Mouse (Mus musculus) olfactory bulb, adult 2 months (tissue): ENCODE measurements around the gene Slc8a2. TPM values are rescaled to one million over a fixed set of nuclear protein-coding genes. Genes with fewer than 3 reads are reported as not detected.

ENCODE experiments used
- H3K27ac ChIP-seq: fragments of 200-500 bp; 2 replicates; pipeline ENCODE4 v1.5.1; 2012; ENCODE audit warnings: low read depth, low read length; ENCODE audit not compliant: insufficient read depth
- H3K4me1 ChIP-seq: fragments of 200-500 bp; 2 replicates; pipeline ENCODE4 v1.6.1; 2012; ENCODE audit warnings: low read length; ENCODE audit not compliant: control insufficient read depth, insufficient read depth
- H3K4me3 ChIP-seq: fragments of 200-500 bp; 2 replicates; pipeline ENCODE4 v1.5.1; 2012; ENCODE audit warnings: mild to moderate bottlenecking, low read depth, low read length, moderate library complexity; ENCODE audit not compliant: insufficient read depth
- CTCF ChIP-seq: fragments of 200-500 bp; IDR thresholded peaks from 2 replicates; pipeline ENCODE4 v1.5.1; 2012; ENCODE audit warnings: low read depth, mild to moderate bottlenecking, low read length, moderate library complexity; ENCODE audit not compliant: insufficient read depth
- POLR2A ChIP-seq: fragments of 200-500 bp; IDR thresholded peaks from 2 replicates; pipeline ENCODE4 v1.6.1; 2012; ENCODE audit warnings: mild to moderate bottlenecking, low read depth, low read length, moderate library complexity; ENCODE audit not compliant: insufficient read depth
- WGBS: fragments of 180-500 bp; shearing (Covaris S2); methylation state at CpG from one replicate; pipeline ENCODE4 v1.1.7; 2018; 5-methylcytosine and 5-hydroxymethylcytosine counted together
- polyA plus RNA-seq: library from polyadenylated mRNA; stranded (reverse); fragments of >200 nt; gene quantifications from 2 replicates; pipeline ENCODE4 v1.2.4, GENCODE M21; 2012; ENCODE audit warnings: low replicate concordance; ENCODE audit not compliant: missing spikeins, insufficient read depth, insufficient read length

The Slc8a2 gene
- polyA plus RNA-seq, 1 experiment = not detected

DNA sequence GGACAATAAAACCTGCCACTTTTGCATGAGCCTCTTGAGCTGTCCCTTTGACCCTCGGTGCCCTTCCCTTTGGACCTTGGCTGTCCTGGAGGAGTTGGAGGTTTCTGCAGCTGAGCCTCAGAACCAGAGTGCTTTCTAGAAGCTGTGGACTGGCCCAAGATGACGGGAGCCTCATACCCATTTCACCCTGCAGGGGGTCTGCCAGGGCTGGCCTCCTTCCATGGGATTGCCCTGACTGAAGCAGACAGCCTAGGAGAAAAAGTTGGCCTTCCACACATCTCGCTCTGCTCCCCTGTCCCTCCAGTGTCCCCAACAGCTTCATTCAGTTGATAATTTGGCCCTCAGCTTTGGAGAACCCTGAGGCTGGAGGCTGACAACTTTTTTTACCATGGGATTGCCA lies 12.5 kb upstream of the Slc8a2 start:
- Histone ChIP-seq H3K4me3 (no peak overlapping the region), H3K4me1 (peaks cover 15% of the 10 kb centered on the region), H3K27ac (no peak overlapping the region)
- TF ChIP-seq POLR2A (no peak), CTCF (no peak)
- 64% methylated on average over 3 of the region's 3 CpGs for WGBS

DNA sequence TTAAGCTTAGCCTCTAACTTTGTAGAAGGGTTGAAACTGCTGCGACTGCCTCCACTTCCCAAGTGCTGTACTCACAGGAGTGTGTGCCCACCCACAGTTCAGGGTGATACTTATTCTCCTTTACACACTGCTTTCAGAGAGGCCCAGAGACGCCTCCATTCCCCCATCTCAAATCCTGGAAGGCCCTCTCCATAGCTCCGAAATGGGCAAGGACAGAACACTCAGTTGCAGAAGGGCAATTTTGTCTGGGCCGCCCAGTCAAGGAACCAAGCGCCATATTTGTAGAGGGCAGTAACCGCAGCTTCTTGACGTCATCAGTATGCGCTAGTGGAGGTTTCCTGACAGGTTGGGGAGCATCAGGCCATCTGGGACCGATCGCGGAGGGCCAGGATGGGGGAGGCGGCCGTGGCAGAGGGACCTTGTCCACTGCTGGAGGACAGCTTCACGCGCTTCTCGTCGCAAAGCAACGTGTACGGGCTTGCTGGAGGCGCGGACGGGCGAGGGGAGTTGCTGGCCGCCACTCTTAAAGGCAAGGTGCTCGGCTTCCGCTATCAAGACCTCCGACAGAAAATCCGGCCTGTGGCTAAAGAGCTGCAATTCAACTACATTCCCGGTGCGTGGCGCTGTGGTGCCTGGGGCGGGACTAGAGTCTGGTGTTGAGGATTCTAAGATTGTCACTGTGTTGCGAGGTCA lies 9.9 kb upstream of the Slc8a2 start, which contains the start of gene Kptn:
Kptn (plus strand) TSS at position 327 of the 693 bp plus-strand sequence.
- Histone ChIP-seq H3K27ac (peak within 1 kb of the TSS; percentile 81), H3K4me1 (peaks cover 6% of the 10 kb centered on the region), H3K4me3 (peak within 1 kb of the TSS; percentile 65)
- WGBS = 1% methylated on average over 33 of the region's 33 CpGs
- TF ChIP-seq POLR2A (no peak), CTCF (peak; percentile 73)

DNA sequence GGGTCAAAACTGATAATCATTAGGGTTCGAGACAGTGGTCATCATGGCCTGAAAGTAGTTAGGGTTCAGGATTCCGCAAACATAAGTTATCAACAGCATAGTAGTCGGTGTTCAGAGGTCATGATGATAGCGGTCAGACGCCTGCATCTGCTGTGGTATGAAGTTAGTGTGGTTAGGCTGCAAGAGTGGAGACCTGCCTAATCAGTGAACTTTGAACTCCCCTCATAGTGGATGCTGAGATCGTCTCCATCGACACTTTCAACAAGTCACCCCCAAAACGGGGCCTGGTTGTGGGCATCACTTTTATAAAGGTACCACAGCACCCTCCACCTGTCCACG lies 9.4 kb upstream of the Slc8a2 start:
- Histone ChIP-seq H3K27ac (0 out of 2 replicates have a peak overlapping the region, but pooled peaks have one; percentile 3), H3K4me1 (peaks cover 6% of the 10 kb centered on the region), H3K4me3 (peak overlapping the region; percentile 65)
- 40% methylated on average over 9 of the region's 9 CpGs for WGBS
- TF ChIP-seq POLR2A = no peak
- no peak; the same call in 1 of the 2 replicates for TF ChIP-seq CTCF

DNA sequence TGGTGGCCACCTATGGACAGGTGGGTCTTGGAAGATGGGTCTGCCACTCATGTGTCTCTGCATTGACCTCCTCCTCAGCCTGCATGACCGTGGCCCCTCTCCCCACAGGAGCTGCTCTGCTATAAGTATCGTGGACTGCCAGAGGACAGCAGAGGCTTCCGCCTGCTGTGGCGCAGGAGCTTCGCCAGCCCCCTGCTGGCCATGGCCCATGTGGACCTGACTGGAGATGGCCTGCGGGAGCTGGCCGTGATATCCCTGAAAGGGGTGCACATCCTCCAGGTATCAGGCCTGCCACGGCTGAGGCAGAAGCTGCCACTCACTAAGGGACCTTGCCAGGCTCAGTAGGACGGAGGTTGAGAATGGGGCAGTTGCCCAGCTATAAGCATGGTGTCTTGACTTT lies 3.8 kb upstream of the Slc8a2 start:
- no peak overlapping the region for H3K27ac ChIP-seq

DNA sequence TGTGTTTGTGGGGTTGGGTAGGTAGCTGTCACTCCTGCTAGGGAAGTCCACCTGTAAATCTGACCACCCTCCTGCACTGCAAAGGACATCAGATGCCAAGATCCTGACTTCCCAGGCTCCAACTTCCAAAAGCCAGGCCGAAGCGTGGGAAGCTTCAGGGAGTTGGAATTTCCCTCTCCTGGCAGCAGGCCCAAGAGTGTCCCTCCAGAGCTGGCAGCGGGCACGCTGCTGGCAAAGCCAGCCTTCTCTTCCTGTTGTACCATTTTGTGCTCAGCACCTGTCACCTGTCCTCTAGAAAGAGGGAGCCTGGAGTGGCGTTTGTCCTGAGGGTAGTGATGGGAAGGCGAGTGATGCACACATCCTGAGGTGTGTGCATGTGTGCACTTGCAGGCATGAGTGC lies 1.3 kb upstream of the Slc8a2 start:
- Histone ChIP-seq H3K27ac (no peak overlapping the region), H3K4me1 (peaks cover 37% of the 10 kb centered on the region), H3K4me3 (no peak overlapping the region)
- WGBS = 68% methylated on average over 6 of the region's 6 CpGs
- no peak for TF ChIP-seq POLR2A
- TF ChIP-seq CTCF = no peak

More for the DNA sequence above, 3.8 kb upstream of the Slc8a2 start:
- Histone ChIP-seq H3K4me3 (no peak overlapping the region), H3K4me1 (peaks cover 22% of the 10 kb centered on the region)
- TF ChIP-seq POLR2A = no peak
- no peak for TF ChIP-seq CTCF
- 93% methylated on average over 9 of the region's 9 CpGs for WGBS

DNA sequence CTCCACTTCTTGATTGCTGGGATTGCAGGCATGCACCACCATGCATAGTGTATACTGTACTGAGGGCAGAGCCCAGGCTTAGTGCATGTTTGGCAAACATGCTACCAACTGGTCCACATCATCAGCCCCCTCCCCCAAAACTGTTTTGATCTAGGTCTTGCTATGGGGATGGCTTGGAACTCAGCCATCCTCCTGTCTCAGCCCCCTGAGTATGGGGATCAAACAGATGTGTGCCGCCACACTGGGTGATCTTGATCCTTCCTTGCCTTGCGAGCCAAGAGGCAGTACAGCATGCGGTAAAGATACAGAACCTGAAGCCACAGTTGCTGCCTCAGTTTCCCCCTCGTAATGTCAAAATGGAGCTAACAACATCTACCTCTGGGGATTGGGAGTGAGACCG lies 727 bp upstream of the Slc8a2 start:
- Histone ChIP-seq H3K27ac (no peak overlapping the region), H3K4me1 (peaks cover 41% of the 10 kb centered on the region), H3K4me3 (peak overlapping the region; percentile 58; the same call in 1 of the 2 replicates)
- TF ChIP-seq CTCF (no peak), POLR2A (no peak)
- 62% methylated on average over 5 of the region's 5 CpGs for WGBS

DNA sequence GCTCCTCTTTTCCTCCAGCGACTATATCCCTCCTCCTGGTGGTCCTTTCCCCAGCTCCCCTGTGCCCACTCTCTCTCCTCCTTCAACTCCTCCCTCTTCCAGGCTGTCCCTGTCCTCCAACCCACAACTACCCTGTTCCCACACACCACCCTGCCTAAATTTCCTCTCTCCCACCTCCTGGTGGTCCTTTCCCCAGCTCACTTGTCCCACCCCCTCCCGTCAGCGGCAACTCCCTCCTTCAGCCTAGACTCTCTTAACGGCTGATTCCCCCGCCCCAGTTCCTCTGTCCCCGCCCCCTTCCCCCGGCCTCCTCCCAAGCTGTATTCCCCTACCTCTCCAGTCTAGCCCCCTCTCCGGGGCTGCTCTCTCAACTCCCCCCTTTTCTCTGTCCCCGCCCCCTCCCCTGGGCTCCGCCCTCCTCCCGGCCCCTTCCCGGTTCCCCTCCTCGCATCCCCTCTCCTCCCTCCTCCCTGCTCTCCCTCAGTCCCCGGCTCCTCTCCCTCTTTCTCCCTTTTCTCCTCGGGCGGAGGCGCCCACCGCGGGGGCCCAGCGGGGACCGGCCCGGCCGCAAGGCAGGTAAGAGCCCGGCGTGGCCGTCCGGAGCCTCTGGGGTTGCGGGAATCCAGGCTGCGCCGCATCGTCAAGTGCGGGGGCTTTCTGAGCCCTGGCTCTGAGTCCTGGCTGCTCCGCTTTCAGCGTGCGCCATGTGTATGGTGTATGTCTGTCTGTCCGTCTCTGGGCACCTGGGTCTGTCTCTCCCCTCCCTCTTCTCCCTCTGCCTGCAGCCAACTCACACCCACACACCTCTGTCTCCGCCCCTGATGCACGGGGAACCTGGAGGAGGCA lies 443 bp downstream of the Slc8a2 start:
- under 1% methylated on average over 38 of the region's 38 CpGs for WGBS

DNA sequence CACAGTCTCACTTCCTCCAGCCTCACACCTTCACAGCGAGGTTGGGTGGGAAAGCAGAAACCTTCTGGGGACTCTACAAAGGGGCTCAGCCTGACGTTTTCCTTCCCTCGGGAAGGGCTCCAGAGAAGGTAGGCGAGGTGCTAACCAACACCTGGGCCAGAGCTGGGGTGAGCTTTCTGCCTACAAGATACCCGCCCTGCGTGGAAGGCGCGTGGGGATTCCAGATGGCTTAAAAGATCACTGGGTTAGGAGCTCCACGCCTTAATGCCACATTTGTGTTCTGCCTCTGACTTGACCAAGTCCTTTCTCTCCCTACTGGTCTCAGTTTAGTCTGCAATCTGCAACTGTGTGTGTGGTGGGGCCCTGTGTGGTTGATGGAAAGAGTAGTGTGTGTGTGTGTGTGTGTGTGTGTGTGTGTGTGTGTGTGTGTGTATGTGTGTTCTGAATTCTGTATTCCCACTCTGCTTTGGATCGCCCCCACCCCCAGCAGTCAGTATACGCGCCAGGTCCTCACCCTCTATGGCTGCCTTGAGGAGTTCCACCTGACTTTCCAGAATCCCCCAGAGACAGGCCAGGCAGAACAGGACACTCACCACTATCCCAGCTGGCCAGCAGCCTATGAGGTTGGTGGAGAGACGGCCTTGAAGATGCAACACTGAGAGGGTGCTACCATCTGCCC lies 1.5 kb downstream of the Slc8a2 start:
- no peak for TF ChIP-seq POLR2A
- no peak for TF ChIP-seq CTCF
- peak overlapping the region; percentile 55 for H3K4me3 ChIP-seq
- peaks cover 44% of the 10 kb centered on the region for H3K4me1 ChIP-seq
- 33% methylated on average over 13 of the region's 13 CpGs for WGBS
- no peak overlapping the region for H3K27ac ChIP-seq

More for the DNA sequence above, 443 bp downstream of the Slc8a2 start:
- 0 out of 2 replicates have a peak overlapping the region, but pooled peaks have one; percentile 23 for H3K27ac ChIP-seq
- peak overlapping the region; percentile 58 for H3K4me3 ChIP-seq
- TF ChIP-seq POLR2A (no peak), CTCF (no peak)
- peaks cover 44% of the 10 kb centered on the region for H3K4me1 ChIP-seq
